Mouse (Mus musculus) bone marrow, adult 2 months (tissue): ENCODE measurements around the gene Pbdc1. TPM values are rescaled to one million over a fixed set of nuclear protein-coding genes. Genes with fewer than 3 reads are reported as not detected.
"Not testable (repeated sequence)": the region's sequence is repeated elsewhere in the genome, so short reads cannot be mapped to it uniquely, and the experiment has no call there.

Source experiments
- H3K27ac ChIP-seq: fragments of 200-500 bp; 2 replicates; pipeline ENCODE4 v1.5.1; 2012; ENCODE audit warnings: low read depth, mild to moderate bottlenecking, control low read depth, inconsistent platforms, low read length; ENCODE audit not compliant: control insufficient read depth, poor library complexity, insufficient read depth
- H3K4me1 ChIP-seq: fragments of 200-500 bp; 2 replicates; pipeline ENCODE4 v1.6.1; 2011; ENCODE audit warnings: low read length; ENCODE audit not compliant: control insufficient read depth, insufficient read depth
- H3K4me3 ChIP-seq: fragments of 200-500 bp; replicated peaks from 2 replicates; pipeline ENCODE3; 2011; ENCODE audit warnings: mild to moderate bottlenecking, low read depth, low read length, control low read depth; ENCODE audit not compliant: control insufficient read depth
- CTCF ChIP-seq: fragments of 200-500 bp; IDR thresholded peaks from 2 replicates; pipeline ENCODE4 v1.5.1; 2011; ENCODE audit warnings: low read length, control low read depth; ENCODE audit not compliant: control insufficient read depth, insufficient read depth
- POLR2A ChIP-seq: fragments of 200-500 bp; IDR thresholded peaks from 2 replicates; pipeline ENCODE4 v1.6.1; 2011; ENCODE audit warnings: low read depth, mild to moderate bottlenecking, control low read depth, low read length, borderline replicate concordance; ENCODE audit not compliant: control insufficient read depth
- WGBS: fragments of 180-500 bp; shearing (Covaris S2); methylation state at CpG from one replicate; pipeline ENCODE4 v1.1.7; 2018; 5-methylcytosine and 5-hydroxymethylcytosine counted together
- polyA plus RNA-seq: library from polyadenylated mRNA; stranded (reverse); fragments of >200 nt; gene quantifications from 2 replicates; pipeline ENCODE4 v1.2.4, GENCODE M21; 2011; ENCODE audit warnings: low replicate concordance; ENCODE audit not compliant: missing spikeins, insufficient read depth, insufficient read length

Pbdc1 gene
- polyA plus RNA-seq, 1 experiment, result 21.1 TPM

DNA sequence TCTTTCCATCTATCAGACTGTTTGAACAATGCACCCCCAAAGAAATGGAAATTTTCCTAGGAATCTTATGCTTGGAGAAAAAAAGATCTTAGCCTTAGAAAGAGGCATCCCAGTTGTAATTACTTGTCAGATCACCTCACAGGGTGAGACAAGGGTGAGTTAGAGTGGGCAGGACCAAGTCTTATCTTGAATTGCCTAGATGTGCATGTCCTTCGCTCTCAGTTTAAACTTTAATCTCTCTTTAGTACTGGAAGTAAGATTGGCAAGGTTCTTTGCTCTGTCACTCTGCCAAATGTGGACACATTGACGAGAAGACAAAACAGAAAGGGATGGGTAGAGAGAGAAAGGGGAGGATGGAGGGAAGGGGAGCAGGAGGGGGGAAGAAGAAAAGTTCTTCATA lies 35.4 kb downstream of the Pbdc1 start:
- Histone ChIP-seq H3K4me3 (no peak overlapping the region), H3K4me1 (no peaks in the 10 kb centered on the region), H3K27ac (no peak overlapping the region)
- 71% methylated on average over 2 of the region's 2 CpGs for WGBS
- TF ChIP-seq CTCF (no peak), POLR2A (no peak)

DNA sequence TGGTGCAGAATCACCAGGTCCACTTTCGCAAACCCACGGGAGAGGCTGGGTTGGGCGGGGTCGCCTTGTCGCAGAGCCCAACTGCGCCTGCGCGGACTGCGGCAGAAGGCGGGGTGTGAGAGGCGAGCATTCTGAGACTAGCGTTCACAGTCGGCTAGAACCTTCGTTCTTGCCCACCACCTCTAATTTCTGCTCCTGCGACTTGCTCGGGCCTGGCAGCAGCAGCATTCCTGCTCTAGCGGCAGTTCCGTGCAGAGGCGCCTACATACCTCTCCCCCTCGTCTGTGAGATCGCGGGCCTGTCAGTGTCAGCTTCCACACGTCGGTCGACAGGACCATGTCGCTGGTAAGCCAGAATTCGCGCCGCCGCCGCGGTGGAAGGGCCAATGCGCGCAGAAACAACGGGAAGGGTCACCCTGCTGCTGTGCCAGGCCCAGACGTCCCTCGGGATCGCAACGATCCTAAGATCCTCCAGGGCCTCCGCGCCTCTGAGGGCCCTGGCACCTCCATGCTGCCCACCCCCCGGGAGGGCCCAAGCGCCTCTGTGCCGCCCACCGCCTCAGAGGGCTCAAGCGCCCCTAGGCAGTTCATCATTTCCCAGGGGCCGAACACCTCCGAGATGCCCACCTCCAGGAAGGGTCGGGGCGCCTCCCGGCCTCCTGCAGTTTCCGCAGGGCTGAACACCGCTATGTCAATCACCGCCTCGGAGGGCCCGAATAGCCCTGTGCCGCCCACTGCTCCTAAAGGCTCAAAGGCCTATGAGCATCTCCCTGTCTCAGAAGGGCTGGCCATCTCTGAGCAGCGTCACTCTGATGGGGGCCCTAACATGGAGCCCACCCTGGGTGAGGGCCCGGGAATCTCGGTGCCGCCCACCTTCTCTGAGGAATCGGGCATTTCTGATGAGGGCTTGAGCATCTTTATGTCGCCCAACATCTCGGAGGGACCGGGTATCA lies 41.0 kb downstream of the Pbdc1 start, which contains the start of gene Magee1:
Gene Magee1, plus strand, starts transcription at position 104 of the 952 bp plus-strand sequence.
- no peak within 1 kb of the TSS for H3K27ac ChIP-seq
- TF ChIP-seq POLR2A (no peak), CTCF (no peak)
- no peaks in the 10 kb centered on the region for H3K4me1 ChIP-seq
- peak within 1 kb of the TSS; percentile 63 for H3K4me3 ChIP-seq
- WGBS, result 8% methylated on average over 65 of the region's 65 CpGs

DNA sequence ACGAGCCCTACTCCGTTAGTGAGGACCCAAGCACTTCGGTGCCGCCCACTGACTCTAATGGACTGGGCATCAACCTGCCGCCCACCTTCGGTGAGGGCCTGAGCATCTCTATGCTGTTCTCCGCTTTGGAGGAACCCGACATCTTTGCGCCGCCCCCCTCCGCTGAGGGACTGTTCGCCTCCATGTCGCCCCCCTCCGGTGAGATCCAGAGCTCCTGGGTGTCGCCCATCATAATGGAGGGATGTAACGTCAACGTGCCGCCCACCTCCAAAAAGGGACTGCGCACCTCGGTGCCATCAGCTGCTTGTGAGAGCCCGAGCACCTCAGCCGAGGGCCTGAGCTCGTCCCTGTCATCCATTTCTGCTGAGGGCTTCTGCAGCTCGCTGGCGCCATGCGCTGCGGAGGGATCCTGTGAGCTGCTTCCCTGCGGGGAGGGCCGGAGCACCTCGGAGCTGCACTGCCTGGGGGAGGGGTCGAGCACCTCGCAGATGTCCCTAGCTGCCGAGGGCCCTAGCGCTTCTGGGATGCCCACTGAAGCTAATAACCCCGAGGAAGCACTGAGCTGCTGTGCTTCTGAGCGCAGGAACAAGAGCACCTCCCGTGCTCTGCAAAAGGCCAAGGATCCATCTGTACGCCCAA lies 41.8 kb downstream of the Pbdc1 start:
- H3K4me3 ChIP-seq, result peak overlapping the region; percentile 63
- TF ChIP-seq CTCF, result peak; percentile 40; the same call in 1 of the 2 replicates
- no peak for TF ChIP-seq POLR2A
- WGBS, result 18% methylated on average over 38 of the region's 38 CpGs
- H3K27ac ChIP-seq, result no peak overlapping the region
- no peaks in the 10 kb centered on the region for H3K4me1 ChIP-seq

DNA sequence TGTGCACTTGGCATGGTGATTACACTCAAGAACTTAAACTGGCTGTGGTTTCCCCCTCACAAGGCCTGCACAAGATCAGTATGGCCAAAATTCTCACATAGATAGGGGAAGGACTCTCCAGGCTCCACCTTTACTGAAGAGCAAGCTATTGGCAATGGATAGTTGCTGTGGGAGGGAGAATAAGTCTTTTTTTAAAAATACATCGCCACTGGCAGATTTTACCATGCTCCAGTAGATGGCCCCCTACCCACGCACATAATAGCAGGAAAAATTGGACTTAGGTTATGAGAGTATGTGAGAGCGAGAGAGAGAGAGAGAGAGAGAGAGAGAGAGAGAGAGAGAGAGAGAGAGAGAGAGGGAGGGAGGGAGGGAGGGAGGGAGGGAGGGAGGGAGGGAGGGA lies 45.3 kb downstream of the Pbdc1 start:
- 10% methylated on average over 2 of the region's 3 CpGs for WGBS
- no peak overlapping the region for H3K27ac ChIP-seq
- no peak overlapping the region for H3K4me3 ChIP-seq
- TF ChIP-seq CTCF, result no peak
- TF ChIP-seq POLR2A, result no peak
- H3K4me1 ChIP-seq, result no peaks in the 10 kb centered on the region

DNA sequence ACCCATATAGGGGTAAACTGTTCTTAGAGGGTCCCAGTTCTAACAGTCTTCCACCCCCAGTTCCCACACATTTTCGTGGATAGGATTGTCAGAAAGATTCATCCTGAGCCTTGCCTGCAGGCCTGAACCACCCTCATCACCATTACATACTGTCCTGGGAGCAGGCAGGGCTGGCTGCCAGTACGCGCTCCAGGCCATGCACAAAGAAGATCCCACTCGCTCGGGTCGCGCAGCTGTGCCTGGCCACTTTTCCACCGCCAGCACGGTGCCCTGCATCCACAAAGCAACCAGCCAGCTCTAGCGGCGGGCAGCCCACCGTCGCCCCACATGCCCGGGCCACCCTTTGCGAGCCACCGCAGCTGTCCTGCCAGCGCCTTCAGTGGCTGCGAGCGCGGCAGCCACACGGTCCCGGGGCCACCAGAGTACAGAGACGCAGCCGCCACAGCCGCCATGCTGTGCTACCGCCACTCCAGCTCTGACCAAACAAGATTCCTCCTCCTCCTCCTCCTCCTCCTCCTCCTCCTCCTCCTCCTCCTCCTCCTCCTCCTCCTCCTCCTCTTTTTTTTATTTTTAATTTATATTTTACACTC lies 72.4 kb downstream of the Pbdc1 start:
- Histone ChIP-seq H3K4me3 (no peak overlapping the region), H3K27ac (no peak overlapping the region), H3K4me1 (no peaks in the 10 kb centered on the region)
- TF ChIP-seq POLR2A (no peak), CTCF (no peak)
- 79% methylated on average over 23 of the region's 26 CpGs for WGBS

DNA sequence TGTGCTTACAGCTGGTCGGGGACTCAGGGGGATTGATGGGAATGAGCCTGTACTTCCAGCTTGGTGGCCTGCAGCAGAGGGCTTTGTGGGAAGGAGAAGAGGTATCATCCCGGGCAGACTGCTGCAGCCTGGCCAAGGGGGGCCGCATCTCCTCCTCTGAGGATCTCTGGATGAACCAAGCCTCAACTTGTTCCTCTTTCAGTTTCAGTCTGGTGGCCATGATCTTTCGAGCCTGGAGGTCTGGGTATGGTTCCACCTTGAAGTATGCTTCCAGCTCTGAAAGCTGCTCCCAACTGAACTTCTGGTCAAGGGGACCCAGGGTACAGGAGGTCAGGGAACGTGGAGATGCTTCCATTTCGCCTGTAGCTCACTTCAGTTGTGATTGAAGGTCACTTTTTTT lies 85.5 kb downstream of the Pbdc1 start:
- not testable (repeated sequence) for H3K4me3 ChIP-seq, H3K4me1 ChIP-seq, H3K27ac ChIP-seq
- 41% methylated on average over 6 of the region's 6 CpGs for WGBS

Other genes with a start within 250 kb of the Pbdc1 start
- gene Magee2, start 222.5 kb upstream of the Pbdc1 start, polyA plus RNA-seq, result 0.65 TPM in 1 of 2 replicates, not detected in the other
- gene Magee1, start 40.6 kb downstream of the Pbdc1 start, polyA plus RNA-seq, result 0.99 and 1.1 TPM in 2 replicates